Mouse (Mus musculus): ENCODE measurements around the gene Vsig10.

DNA sequence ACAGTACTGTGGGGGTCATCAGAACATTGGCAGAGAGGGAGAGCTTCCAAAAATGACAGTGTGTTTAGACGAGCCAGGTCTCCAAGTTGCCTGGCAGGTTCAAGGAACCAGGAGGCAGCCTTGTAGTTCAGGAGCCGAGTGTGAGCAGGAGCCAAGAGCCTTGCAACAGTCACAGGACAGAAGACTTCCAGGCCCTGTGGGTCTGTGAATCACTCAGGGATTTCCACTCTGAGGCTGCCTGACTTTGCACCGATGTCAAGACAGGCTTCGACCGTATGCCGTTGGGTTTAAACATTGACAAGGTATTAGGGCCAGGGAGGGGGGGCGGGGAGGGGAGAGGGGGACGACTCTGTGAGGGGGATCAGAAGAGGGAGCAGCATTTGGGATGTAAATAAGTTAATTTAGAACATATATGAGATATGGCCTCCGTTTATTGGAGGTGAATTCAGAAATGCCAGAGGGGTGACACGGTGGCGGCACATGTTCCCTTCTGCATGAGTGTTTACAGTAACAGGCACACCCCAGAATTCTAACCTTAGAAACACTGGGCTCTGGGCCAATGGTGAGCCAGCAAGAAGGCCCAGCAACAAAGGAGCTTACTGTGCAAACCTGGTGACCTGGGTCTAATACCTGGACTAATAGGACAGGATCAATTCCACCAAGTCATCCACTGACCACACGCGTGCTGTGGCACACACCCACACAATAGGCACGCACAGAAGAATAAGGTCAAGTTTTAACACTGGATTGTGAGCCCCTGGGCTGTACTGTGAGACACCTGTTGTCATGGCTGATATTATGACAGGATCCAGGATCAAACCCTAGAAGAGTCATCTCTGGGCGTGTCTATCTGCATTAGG, 39.8 kb upstream of the Vsig10 start:
- no peak for TF ChIP-seq CTCF (IDR thresholded peaks at IDR 0.05; ENCODE audit: low read depth, low read length)
- no peak for TF ChIP-seq POLR2A (IDR thresholded peaks at IDR 0.05; ENCODE audit: extremely low read depth, insufficient read depth, low read length)
